Mouse (Mus musculus): Measurements from ENCODE around the gene Rinl. TPM values are rescaled to one million over a fixed set of nuclear protein-coding genes. Genes with fewer than 3 reads are reported as not detected.

The Rinl gene
- total and polyA plus RNA-seq, 3 experiments, result 46.1 to 65.5 (median 60.6) TPM

GRCm38 (mm10) chr7:28780857-28781256, 7.9 kb upstream of the Rinl start:
- peaks cover 37 to 71% of the 10 kb centered on the region in 2 experiments for H3K4me1 ChIP-seq (ENCODE audit: control insufficient read depth in 1 of 2, insufficient read depth in 2 of 2)
- H3K36me3 ChIP-seq (replicated peaks in 1 of 2; ENCODE audit: control insufficient read depth in 1 of 2, insufficient read depth in 1 of 2, low read length in 1 of 2), result peaks cover 37 to 71% of the 10 kb centered on the region in 2 experiments
- dilution Hi-C loops (cut with MboI; ENCODE audit: extremely low pct_ligation_motif_present, extremely low pct_unique_long_range_greater_than_20kb, low sequenced_read_pairs), result no loop called here
- no peaks in the 10 kb centered on the region for H3K27me3 ChIP-seq (replicated peaks)
- in situ Hi-C loops (cut with MboI; ENCODE audit: low pct_ligation_motif_present, low pct_unique_long_range_greater_than_20kb, low sequenced_read_pairs), result loop anchor here (25.0 kb wide), 1 partner anchor 256 kb away; no protein-coding TSS in a partner anchor
- peak overlapping the region; percentile 64 for H3K9ac ChIP-seq (ENCODE audit: insufficient read depth, low read depth)
- no peaks in the 10 kb centered on the region for H3K9me3 ChIP-seq (replicated peaks; ENCODE audit: low read length)
- peak overlapping the region; percentile 99 for H3K27ac ChIP-seq (ENCODE audit: insufficient read depth, low read depth)
- peak; percentile 96 for TF ChIP-seq RCOR1 (conservative IDR thresholded peaks at IDR 0.05; ENCODE audit: low read depth, low read length)
- TF ChIP-seq TCF12 (IDR thresholded peaks at IDR 0.05; ENCODE audit: low read depth, low read length), result peak; percentile 94
- peak; percentile 92 for TF ChIP-seq CHD2 (IDR thresholded peaks at IDR 0.05; ENCODE audit: low read length)
- TF ChIP-seq USF2 (conservative IDR thresholded peaks at IDR 0.05; ENCODE audit: low read depth, low read length), result no peak
- TF ChIP-seq ELF1 (IDR thresholded peaks at IDR 0.05; ENCODE audit: low read depth, low read length), result no peak
- TF ChIP-seq JUN (IDR thresholded peaks at IDR 0.05; ENCODE audit: insufficient read depth, low read depth, low read length), result peak; percentile 80; the same call in 1 of the 2 replicates
- TF ChIP-seq MAX (IDR thresholded peaks at IDR 0.05; ENCODE audit: low read length), result peak; percentile 10; the same call in 1 of the 2 replicates
- TF ChIP-seq ZNF384 (IDR thresholded peaks at IDR 0.05; ENCODE audit: low read depth, low read length), result peak; percentile 93
- peak; percentile 11; the same call in 1 of the 2 replicates for TF ChIP-seq HCFC1 (IDR thresholded peaks at IDR 0.05; ENCODE audit: low read depth, low read length)
- no peak for TF ChIP-seq USF1 (IDR thresholded peaks at IDR 0.05; ENCODE audit: low read depth, low read length)
- TF ChIP-seq SMC3 (IDR thresholded peaks at IDR 0.05; ENCODE audit: low read depth, low read length), result no peak
- no peak for TF ChIP-seq POLR2AphosphoS2 (IDR thresholded peaks at IDR 0.05; ENCODE audit: low read depth, low read length)
- peak; percentile 9; the same call in 1 of the 2 replicates for TF ChIP-seq MYC (IDR thresholded peaks at IDR 0.05; ENCODE audit: low read depth, low read length)
- TF ChIP-seq ZC3H11A (IDR thresholded peaks at IDR 0.05; ENCODE audit: low read depth, low read length), result no peak
- peak; percentile 76 for TF ChIP-seq MAZ (IDR thresholded peaks at IDR 0.05; ENCODE audit: low read depth, low read length)
- peak; percentile 80; the same call in 1 of the 2 replicates for TF ChIP-seq CHD1 (IDR thresholded peaks at IDR 0.05; ENCODE audit: low read depth, low read length)
- TF ChIP-seq ETS1 (conservative IDR thresholded peaks at IDR 0.05; ENCODE audit: low read depth, low read length), result peak; percentile 97
- TF ChIP-seq SIN3A (IDR thresholded peaks at IDR 0.05; ENCODE audit: low read length), result peak; percentile 52; the same call in 1 of the 2 replicates
- TF ChIP-seq IRF4 (IDR thresholded peaks at IDR 0.05; ENCODE audit: low read depth, low read length), result peak; percentile 99
- TF ChIP-seq MAFK (IDR thresholded peaks at IDR 0.05; ENCODE audit: insufficient replicate concordance, low read length), result peak; percentile 99
- peak; percentile 72 for TF ChIP-seq JUND (conservative IDR thresholded peaks at IDR 0.05; ENCODE audit: low read depth, low read length)
- peak; percentile 78 for TF ChIP-seq BHLHE40 (IDR thresholded peaks at IDR 0.05; ENCODE audit: low read depth, low read length)
- no peak for TF ChIP-seq GABPA (IDR thresholded peaks at IDR 0.05; ENCODE audit: insufficient replicate concordance, low read depth, low read length)
- peak; percentile 99 for TF ChIP-seq EP300 (IDR thresholded peaks at IDR 0.05; ENCODE audit: low read length)
- peak; percentile 93 for TF ChIP-seq MEF2A (IDR thresholded peaks at IDR 0.05; ENCODE audit: borderline replicate concordance, low read depth, low read length)
- peak overlapping the region; percentile 56 for H3K4me2 ChIP-seq (ENCODE audit: insufficient read depth, low read depth, poor library complexity, severe bottlenecking)
- peak overlapping the region in 2 of 3 experiments; percentile 27 to 31 for H3K4me3 ChIP-seq (replicated peaks in 1 of 3; ENCODE audit: low read depth in 2 of 3, low read length in 2 of 3, poor library complexity in 1 of 3)
- peak; percentile 82 for DNase-seq (ENCODE audit: extremely low read depth)
- H3K79me2 ChIP-seq (replicated peaks; ENCODE audit: control insufficient read depth, extremely low read depth, insufficient read depth, poor library complexity, severe bottlenecking), result no peaks in the 10 kb centered on the region
